Mouse (Mus musculus) heart, adult 2 months (tissue): Measurements from ENCODE around the gene Nmi.

ENCODE experiments used
- CTCF ChIP-seq: fragments of 200-600 bp; IDR thresholded peaks from 2 replicates; pipeline ENCODE4 v1.8.1; 2022; ENCODE audit warnings: antibody characterized with exemption, mild to moderate bottlenecking, moderate library complexity
- EP300 ChIP-seq: fragments of 200-500 bp; IDR thresholded peaks from 2 replicates; pipeline ENCODE4 v1.6.1; 2011; ENCODE audit warnings: low read depth, low read length, control low read depth; ENCODE audit not compliant: insufficient read depth
- POLR2A ChIP-seq: fragments of 200-500 bp; IDR thresholded peaks from 2 replicates; pipeline ENCODE4 v1.6.1; 2011; ENCODE audit warnings: mild to moderate bottlenecking, low read depth, low read length, control low read depth; ENCODE audit not compliant: insufficient read depth

DNA sequence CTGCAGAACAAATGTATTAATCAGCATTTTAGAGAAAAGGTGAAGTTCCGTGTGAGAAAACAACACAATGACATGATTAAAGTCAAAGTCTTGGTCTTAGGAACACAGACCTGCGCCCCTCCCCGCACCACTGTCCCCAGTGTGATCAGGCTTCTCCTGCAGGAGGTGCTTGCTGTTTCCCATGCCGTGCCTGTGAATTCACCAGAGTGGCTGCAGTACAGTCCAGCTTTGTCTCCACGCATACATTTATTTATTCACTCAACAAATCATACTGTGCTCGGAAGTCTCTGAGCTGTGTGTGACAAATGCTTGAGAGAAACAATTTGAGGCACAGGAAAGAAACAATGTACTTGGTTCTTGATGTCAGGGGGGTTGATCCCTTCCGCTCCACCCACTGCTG, 43.1 kb upstream of the Nmi start:
- TF ChIP-seq CTCF (no peak), POLR2A (no peak), EP300 (no peak)
